Mouse (Mus musculus): ENCODE measurements around the gene Fbxl13. TPM values are rescaled to one million over a fixed set of nuclear protein-coding genes. Genes with fewer than 3 reads are reported as not detected.

The Fbxl13 gene
- polyA plus RNA-seq (2015; fragmentation: Nextera tagmentation; extraction: Ambion mirVana) = 0.07 and 0.13 TPM in 2 replicates

DNA sequence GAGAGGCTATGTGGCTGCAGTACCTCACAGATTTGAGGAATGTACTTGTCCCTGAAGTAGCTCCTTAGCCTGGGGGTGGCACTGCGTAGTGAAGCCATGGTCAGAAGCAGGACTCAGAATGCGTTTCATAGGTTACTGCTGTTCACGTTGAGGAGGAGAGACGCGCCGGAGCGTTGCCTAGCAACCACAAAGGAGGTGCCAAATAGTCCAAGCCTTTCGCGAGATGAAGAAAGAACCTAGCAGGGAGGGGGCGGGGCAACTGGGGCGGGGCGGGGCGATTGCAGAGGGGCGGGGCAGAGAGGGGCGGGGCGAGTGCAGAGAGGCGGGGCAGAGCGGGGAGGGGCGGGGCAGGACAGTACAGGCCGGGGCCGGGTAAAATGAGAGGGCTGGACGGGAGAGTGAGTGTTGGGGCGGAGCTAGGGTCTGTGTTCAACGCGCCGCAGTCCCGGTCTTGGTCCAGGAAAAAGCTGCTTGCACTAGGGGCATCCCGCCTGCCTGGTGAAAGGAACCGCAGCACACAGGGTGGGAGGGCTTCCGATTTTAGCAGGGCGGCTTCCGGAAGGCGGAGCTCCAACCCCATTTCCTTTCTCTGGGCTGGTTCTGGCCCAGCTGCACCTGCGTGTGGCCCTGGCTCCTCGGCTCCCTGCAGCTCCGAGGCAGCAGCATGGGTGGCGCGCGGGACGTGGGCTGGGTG lies at the start of gene Fbxl13, which contains the start of gene Armc10:
Fbxl13 (minus strand) TSS at position 196 of the 694 bp plus-strand sequence.
Armc10 (plus strand) TSS at position 375 of the 694 bp plus-strand sequence.
- peak within 1 kb of the TSS; percentile 91 for H3K4me3 ChIP-seq
- H3K9ac ChIP-seq = peak within 1 kb of the TSS; percentile 91
- peak within 1 kb of the TSS; percentile 83 for H3K4me2 ChIP-seq
- under 1% methylated on average over 39 of the region's 40 CpGs for WGBS
- peaks cover 19% of the 10 kb centered on the region for H3K4me1 ChIP-seq
- ATAC-seq (ENCODE audit: extremely low read depth, insufficient number of reproducible peaks, low FRiP score, low TSS enrichment) = peak; percentile 94
- peak within 1 kb of the TSS; percentile 84 for H3K27ac ChIP-seq (replicated peaks)
- peaks cover 15% of the 10 kb centered on the region; the same call in 1 of the 2 replicates for H3K27me3 ChIP-seq (replicated peaks)
- H3K36me3 ChIP-seq = peaks cover 31% of the 10 kb centered on the region
- H3K9me3 ChIP-seq = no peaks in the 10 kb centered on the region

GRCm38 (mm10) chr5:21694854-21695490 lies 49.5 kb upstream of the Fbxl13 start:
- Histone ChIP-seq H3K27me3 (replicated peaks) (no peaks in the 10 kb centered on the region), H3K36me3 (no peaks in the 10 kb centered on the region), H3K9ac (no peak overlapping the region), H3K9me3 (no peaks in the 10 kb centered on the region), H3K4me3 (no peak overlapping the region), H3K4me2 (no peak overlapping the region), H3K4me1 (peaks cover 8% of the 10 kb centered on the region), H3K27ac (replicated peaks) (no peak overlapping the region)
- no peak for ATAC-seq (ENCODE audit: extremely low read depth, insufficient number of reproducible peaks, low FRiP score, low TSS enrichment)
- WGBS = 78% methylated on average over 3 of the region's 3 CpGs

- WGBS = 70% methylated on average over 3 of the region's 3 CpGs
- Histone ChIP-seq H3K4me2 (no peak overlapping the region), H3K9me3 (no peaks in the 10 kb centered on the region), H3K4me1 (peaks cover 8% of the 10 kb centered on the region), H3K4me3 (no peak overlapping the region), H3K36me3 (no peaks in the 10 kb centered on the region), H3K27me3 (replicated peaks) (no peaks in the 10 kb centered on the region), H3K9ac (no peak overlapping the region), H3K27ac (replicated peaks) (no peak overlapping the region)
- no peak for ATAC-seq (ENCODE audit: extremely low read depth, insufficient number of reproducible peaks, low FRiP score, low TSS enrichment)
Measured at GRCm38 (mm10) chr5:21693372-21693870, 48.0 kb upstream of the Fbxl13 start.

DNA sequence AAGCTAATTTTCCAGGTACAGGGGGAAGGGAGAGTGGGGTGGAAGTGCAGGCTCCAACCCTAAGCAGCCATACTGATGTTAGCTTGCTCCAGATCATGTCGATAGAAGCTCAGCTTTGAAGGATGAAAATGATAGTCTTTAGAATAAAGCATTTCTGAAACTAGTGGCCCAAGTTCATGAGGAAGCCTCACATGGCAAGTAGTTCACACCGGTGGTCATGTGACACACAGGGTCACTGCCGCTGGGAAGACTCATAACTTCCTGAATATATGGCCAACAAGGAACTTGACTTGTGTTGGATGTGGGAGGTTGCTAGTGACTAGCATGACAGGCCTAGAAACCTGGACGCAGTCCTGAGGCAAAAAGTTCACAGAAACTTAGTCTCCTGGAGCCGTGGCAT lies 46.8 kb upstream of the Fbxl13 start:
- Histone ChIP-seq H3K4me1 (peaks cover 12% of the 10 kb centered on the region), H3K27me3 (replicated peaks) (no peaks in the 10 kb centered on the region)

GRCm38 (mm10) chr5:21687042-21687441 lies 41.6 kb upstream of the Fbxl13 start:
- Histone ChIP-seq H3K4me2 (peak overlapping the region; percentile 8; the same call in 1 of the 2 replicates), H3K27me3 (replicated peaks) (no peaks in the 10 kb centered on the region), H3K4me1 (peaks cover 12% of the 10 kb centered on the region), H3K4me3 (no peak overlapping the region), H3K27ac (replicated peaks) (no peak overlapping the region), H3K36me3 (no peaks in the 10 kb centered on the region), H3K9ac (no peak overlapping the region), H3K9me3 (no peaks in the 10 kb centered on the region)
- ATAC-seq (ENCODE audit: extremely low read depth, insufficient number of reproducible peaks, low FRiP score, low TSS enrichment) = no peak; the same call in 1 of the 2 replicates
- 20% methylated on average over 4 of the region's 4 CpGs for WGBS

More for the DNA sequence above, 46.8 kb upstream of the Fbxl13 start:
- Histone ChIP-seq H3K4me3 (no peak overlapping the region), H3K9me3 (no peaks in the 10 kb centered on the region), H3K36me3 (no peaks in the 10 kb centered on the region), H3K4me2 (no peak overlapping the region), H3K9ac (no peak overlapping the region), H3K27ac (replicated peaks) (no peak overlapping the region)
- ATAC-seq (ENCODE audit: extremely low read depth, insufficient number of reproducible peaks, low FRiP score, low TSS enrichment) = no peak
- 84% methylated on average over 5 of the region's 5 CpGs for WGBS

GRCm38 (mm10) chr5:21685001-21685400 lies 39.6 kb upstream of the Fbxl13 start:
- Histone ChIP-seq H3K27ac (replicated peaks) (no peak overlapping the region), H3K9ac (no peak overlapping the region), H3K27me3 (replicated peaks) (no peaks in the 10 kb centered on the region), H3K4me1 (peaks cover 26% of the 10 kb centered on the region), H3K4me2 (no peak overlapping the region), H3K36me3 (no peaks in the 10 kb centered on the region), H3K9me3 (no peaks in the 10 kb centered on the region), H3K4me3 (no peak overlapping the region)
- WGBS = 70% methylated on average over 10 of the region's 10 CpGs
- no peak for ATAC-seq (ENCODE audit: extremely low read depth, insufficient number of reproducible peaks, low FRiP score, low TSS enrichment)

DNA sequence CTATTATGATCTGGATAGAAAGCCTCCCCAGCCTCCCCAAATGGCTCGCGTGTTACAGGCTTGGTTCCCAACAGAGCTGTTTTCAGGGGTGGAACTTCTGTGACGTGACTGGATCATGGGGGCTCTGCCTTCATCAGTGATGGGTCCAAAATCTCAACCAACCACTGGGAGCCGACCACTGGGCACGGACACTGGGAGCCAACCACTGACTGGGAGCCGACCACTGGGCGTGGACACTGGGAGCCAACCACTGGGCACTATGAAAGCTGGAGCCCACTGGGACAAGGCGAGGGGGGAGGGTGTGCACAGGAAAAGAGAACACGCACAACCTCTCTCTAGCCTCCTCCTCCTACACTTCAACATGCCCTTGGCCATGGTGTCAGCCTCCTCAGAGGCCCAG lies 38.4 kb upstream of the Fbxl13 start:
- no peak overlapping the region for H3K4me2 ChIP-seq
- no peaks in the 10 kb centered on the region for H3K27me3 ChIP-seq (replicated peaks)
- 85% methylated on average over 9 of the region's 9 CpGs for WGBS
- no peak overlapping the region for H3K9ac ChIP-seq
- H3K36me3 ChIP-seq = no peaks in the 10 kb centered on the region
- peaks cover 29% of the 10 kb centered on the region for H3K4me1 ChIP-seq
- no peaks in the 10 kb centered on the region for H3K9me3 ChIP-seq
- no peak for ATAC-seq (ENCODE audit: extremely low read depth, insufficient number of reproducible peaks, low FRiP score, low TSS enrichment)
- no peak overlapping the region for H3K27ac ChIP-seq (replicated peaks)
- no peak overlapping the region for H3K4me3 ChIP-seq

DNA sequence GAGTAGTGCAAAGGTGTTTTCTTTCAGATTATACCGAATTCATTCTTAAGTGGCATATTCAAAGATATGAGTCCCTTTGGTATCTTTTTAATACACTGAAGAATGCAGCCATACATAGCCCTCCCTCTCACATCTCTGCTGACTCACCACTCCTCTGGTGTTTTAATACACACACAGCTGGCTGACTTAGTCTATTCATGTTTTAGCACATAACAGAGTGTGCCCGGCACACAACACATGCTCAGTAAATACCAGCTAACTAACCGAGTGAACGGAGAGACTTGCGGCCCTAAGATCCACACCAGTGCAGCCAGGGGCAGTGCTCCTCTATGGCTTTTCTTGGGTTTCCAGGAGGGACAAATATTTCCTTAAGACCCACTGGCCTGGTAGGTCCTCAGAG lies 35.5 kb upstream of the Fbxl13 start:
- peaks cover 18% of the 10 kb centered on the region for H3K4me1 ChIP-seq
- ATAC-seq (ENCODE audit: extremely low read depth, insufficient number of reproducible peaks, low FRiP score, low TSS enrichment) = no peak
- H3K9me3 ChIP-seq = no peaks in the 10 kb centered on the region
- H3K4me2 ChIP-seq = 0 out of 2 replicates have a peak overlapping the region, but pooled peaks have one; percentile 3
- peak overlapping the region; percentile 8 for H3K9ac ChIP-seq
- H3K27ac ChIP-seq (replicated peaks) = peak overlapping the region; percentile 10; the same call in 1 of the 2 replicates
- peaks cover 7% of the 10 kb centered on the region; the same call in 1 of the 2 replicates for H3K36me3 ChIP-seq
- WGBS = 63% methylated on average over 5 of the region's 5 CpGs
- no peak overlapping the region for H3K4me3 ChIP-seq
- no peaks in the 10 kb centered on the region for H3K27me3 ChIP-seq (replicated peaks)

DNA sequence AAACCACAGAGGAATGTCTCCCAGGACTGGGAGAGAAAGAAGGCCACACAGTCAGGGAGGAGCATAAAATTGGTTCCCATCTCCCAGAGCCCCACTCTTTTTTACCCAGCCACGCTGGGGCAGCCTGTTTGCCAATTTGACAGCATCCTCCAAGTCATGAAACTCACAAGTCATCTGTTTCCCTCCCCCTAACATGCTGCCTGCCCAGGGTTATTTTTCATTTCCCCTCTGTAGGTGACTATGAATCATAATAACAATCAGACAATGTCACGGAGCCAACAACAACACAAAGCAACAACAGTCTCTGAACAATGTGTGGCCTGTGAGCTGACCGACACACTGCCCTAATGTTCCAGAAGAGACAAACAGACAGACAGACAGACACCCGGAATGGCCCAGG lies 34.6 kb upstream of the Fbxl13 start:
- no peak overlapping the region for H3K4me2 ChIP-seq
- H3K4me1 ChIP-seq = peaks cover 19% of the 10 kb centered on the region
- H3K9me3 ChIP-seq = no peaks in the 10 kb centered on the region
- H3K27ac ChIP-seq (replicated peaks) = no peak overlapping the region
- H3K36me3 ChIP-seq = peaks cover 15% of the 10 kb centered on the region
- 77% methylated on average over 4 of the region's 4 CpGs for WGBS
- H3K4me3 ChIP-seq = no peak overlapping the region
- H3K27me3 ChIP-seq (replicated peaks) = no peaks in the 10 kb centered on the region
- no peak for ATAC-seq (ENCODE audit: extremely low read depth, insufficient number of reproducible peaks, low FRiP score, low TSS enrichment)
- H3K9ac ChIP-seq = no peak overlapping the region

DNA sequence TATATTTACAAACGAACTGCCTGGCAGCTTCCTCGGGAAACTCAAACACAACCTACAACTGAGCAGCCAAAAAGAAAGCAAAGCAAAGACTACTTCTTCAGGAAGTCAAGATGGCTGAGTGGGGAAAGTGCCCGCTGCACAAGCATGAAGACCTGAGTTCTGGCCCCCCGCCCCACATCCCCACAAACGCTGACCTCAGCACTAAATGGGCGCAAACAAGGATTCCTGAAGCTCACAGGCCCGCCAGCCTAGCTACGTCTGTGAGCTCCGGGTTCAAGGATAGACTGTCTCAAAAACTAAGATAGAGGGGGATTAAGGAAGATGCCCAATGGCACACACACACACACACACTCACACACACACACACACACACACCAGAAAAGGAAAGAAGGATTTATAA lies 32.9 kb upstream of the Fbxl13 start:
- H3K36me3 ChIP-seq = peaks cover 15% of the 10 kb centered on the region
- no peak for ATAC-seq (ENCODE audit: extremely low read depth, insufficient number of reproducible peaks, low FRiP score, low TSS enrichment)
- WGBS = 90% methylated on average over 9 of the region's 9 CpGs

GRCm38 (mm10) chr5:21677939-21678338 lies 32.5 kb upstream of the Fbxl13 start:
- Histone ChIP-seq H3K4me1 (peaks cover 33% of the 10 kb centered on the region), H3K27me3 (replicated peaks) (no peaks in the 10 kb centered on the region), H3K27ac (replicated peaks) (no peak overlapping the region), H3K4me3 (no peak overlapping the region), H3K36me3 (peaks cover 15% of the 10 kb centered on the region), H3K9me3 (no peaks in the 10 kb centered on the region), H3K4me2 (no peak overlapping the region), H3K9ac (no peak overlapping the region)
- 86% methylated on average over 6 of the region's 6 CpGs for WGBS
- ATAC-seq (ENCODE audit: extremely low read depth, insufficient number of reproducible peaks, low FRiP score, low TSS enrichment) = no peak

More for the DNA sequence above, 32.9 kb upstream of the Fbxl13 start:
- no peak overlapping the region for H3K4me2 ChIP-seq
- no peak overlapping the region for H3K4me3 ChIP-seq
- no peaks in the 10 kb centered on the region for H3K9me3 ChIP-seq
- H3K9ac ChIP-seq = no peak overlapping the region
- no peaks in the 10 kb centered on the region for H3K27me3 ChIP-seq (replicated peaks)
- peaks cover 28% of the 10 kb centered on the region for H3K4me1 ChIP-seq
- H3K27ac ChIP-seq (replicated peaks) = no peak overlapping the region

Measured in heart, embryonic 13.5 days (tissue).